Mouse (Mus musculus) intestine, embryonic 15.5 days (tissue): ENCODE measurements around the gene C1qtnf9. TPM values are rescaled to one million over a fixed set of nuclear protein-coding genes. Genes with fewer than 3 reads are reported as not detected.

Source experiments
- ATAC-seq: fragments of 200-750 bp; cut with Nextera tagmentation; 2 replicates; pipeline ENCODE4 v1.8.0; 2017; ENCODE audit warnings: moderate TSS enrichment, moderate library complexity
- H3K27ac ChIP-seq: fragments of 300-500 bp; sonication (generic); 2 replicates; pipeline ENCODE4 v1.5.1; 2015; ENCODE audit warnings: mild to moderate bottlenecking, inconsistent platforms
- H3K27me3 ChIP-seq: fragments of 300-500 bp; sonication (generic); replicated peaks from 2 replicates; pipeline ENCODE4 v1.6.1; 2015; ENCODE audit warnings: inconsistent platforms
- H3K36me3 ChIP-seq: fragments of 300-500 bp; sonication (generic); 2 replicates; pipeline ENCODE4 v1.6.1; 2015; ENCODE audit warnings: inconsistent platforms
- H3K4me1 ChIP-seq: fragments of 300-500 bp; sonication (generic); replicated peaks from 2 replicates; pipeline ENCODE4 v1.6.1; 2015; ENCODE audit warnings: inconsistent platforms
- H3K4me2 ChIP-seq: fragments of 300-500 bp; sonication (generic); replicated peaks from 2 replicates; pipeline ENCODE4 v1.6.1; 2015; ENCODE audit warnings: mild to moderate bottlenecking, inconsistent platforms
- H3K4me3 ChIP-seq: fragments of 300-500 bp; sonication (generic); replicated peaks from 2 replicates; pipeline ENCODE4 v1.5.1; 2015; ENCODE audit warnings: inconsistent platforms
- H3K9ac ChIP-seq: fragments of 300-500 bp; sonication (generic); 2 replicates; pipeline ENCODE4 v1.6.1; 2015; ENCODE audit warnings: inconsistent platforms
- H3K9me3 ChIP-seq: fragments of 300-500 bp; sonication (generic); 2 replicates; pipeline ENCODE4 v1.6.1; 2016; ENCODE audit warnings: inconsistent platforms
- WGBS: fragments of 180-500 bp; shearing (Covaris S2); methylation state at CpG from one replicate; pipeline ENCODE4 v1.1.7; 2015; 5-methylcytosine and 5-hydroxymethylcytosine counted together
- polyA plus RNA-seq: library from polyadenylated mRNA; unstranded; fragments of >200 nt; fragmentation: Nextera tagmentation; extraction: Ambion mirVana; gene quantifications from 2 replicates; pipeline ENCODE4 v1.2.1, GENCODE M21; 2015

Gene C1qtnf9
- polyA plus RNA-seq, 1 experiment from 2014 or later, result 1.3 TPM

DNA sequence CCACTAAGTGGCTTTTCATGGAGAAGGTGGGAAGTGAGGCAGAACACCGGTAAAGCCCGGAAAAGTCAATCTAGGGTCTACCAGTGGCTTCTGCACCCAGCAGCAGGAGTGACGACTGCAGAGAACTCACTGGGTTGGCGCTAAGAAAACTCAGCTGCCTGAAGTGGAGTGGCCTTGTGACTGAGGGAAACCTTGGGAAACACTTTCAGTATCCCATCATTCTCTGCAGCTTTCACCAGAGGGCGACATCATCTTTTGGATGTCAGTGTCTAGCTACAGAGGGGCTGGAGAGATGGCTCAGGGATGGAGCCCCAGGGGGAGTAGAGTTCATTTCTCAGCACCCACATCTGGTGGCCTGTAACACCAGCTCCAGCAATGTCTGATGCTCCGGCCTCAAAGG lies 1.4 kb downstream of the C1qtnf9 start:
- Histone ChIP-seq H3K9ac (no peak overlapping the region), H3K4me2 (no peak overlapping the region), H3K4me1 (no peaks in the 10 kb centered on the region), H3K4me3 (no peak overlapping the region), H3K27ac (no peak overlapping the region), H3K36me3 (no peaks in the 10 kb centered on the region), H3K9me3 (no peaks in the 10 kb centered on the region), H3K27me3 (no peaks in the 10 kb centered on the region)
- WGBS, result 49% methylated on average over 6 of the region's 6 CpGs
- ATAC-seq, result no peak

DNA sequence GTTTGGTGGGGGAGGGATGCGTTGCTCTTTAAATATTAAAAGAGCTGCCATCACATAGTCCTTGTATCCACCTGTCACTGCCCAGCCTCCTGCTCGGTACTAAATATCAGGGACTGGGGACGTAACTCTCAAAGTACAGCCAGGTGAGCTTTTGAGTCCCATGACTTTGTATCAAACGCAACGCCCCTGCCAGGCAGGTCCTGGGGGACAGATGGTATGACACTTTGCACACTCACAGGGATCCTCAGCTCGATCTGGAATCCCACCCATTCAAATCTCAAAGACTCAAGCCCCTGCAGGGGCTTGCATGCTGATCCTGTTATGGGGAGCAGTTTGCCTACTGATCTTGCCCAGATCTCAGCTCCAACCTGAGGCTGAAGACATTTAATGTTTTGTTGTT lies 2.7 kb downstream of the C1qtnf9 start:
- Histone ChIP-seq H3K4me2 (no peak overlapping the region), H3K36me3 (no peaks in the 10 kb centered on the region), H3K4me3 (no peak overlapping the region), H3K4me1 (no peaks in the 10 kb centered on the region), H3K9ac (no peak overlapping the region), H3K9me3 (no peaks in the 10 kb centered on the region), H3K27ac (no peak overlapping the region), H3K27me3 (no peaks in the 10 kb centered on the region)
- WGBS, result 77% methylated on average over 6 of the region's 6 CpGs
- ATAC-seq, result no peak

DNA sequence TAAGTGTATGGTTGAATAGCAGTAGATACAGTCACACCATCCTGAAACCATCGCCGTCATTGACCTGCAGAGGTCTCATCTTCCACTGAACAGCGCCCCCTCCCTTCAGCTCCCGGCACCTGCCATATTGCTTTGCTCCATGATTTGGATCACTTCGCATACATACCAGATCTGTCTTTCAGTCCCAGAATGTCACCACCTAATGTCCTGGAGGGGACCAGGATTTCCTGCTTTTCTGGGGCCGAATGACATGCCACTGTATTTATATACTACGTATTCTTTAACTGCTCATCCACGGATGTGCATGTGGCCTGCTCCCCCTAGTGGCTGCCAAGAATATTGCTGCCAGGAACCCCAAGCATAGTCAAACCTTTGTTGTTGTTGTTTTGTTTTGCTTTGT lies 3.1 kb downstream of the C1qtnf9 start:
- Histone ChIP-seq H3K27me3 (no peaks in the 10 kb centered on the region), H3K4me3 (peak overlapping the region; percentile 25), H3K4me1 (no peaks in the 10 kb centered on the region), H3K36me3 (no peaks in the 10 kb centered on the region), H3K27ac (no peak overlapping the region), H3K9ac (peak overlapping the region; percentile 27; the same call in 1 of the 2 replicates), H3K9me3 (no peaks in the 10 kb centered on the region), H3K4me2 (peak overlapping the region; percentile 59)
- peak; percentile 39; the same call in 1 of the 2 replicates for ATAC-seq
- WGBS, result 2% methylated on average over 8 of the region's 8 CpGs

DNA sequence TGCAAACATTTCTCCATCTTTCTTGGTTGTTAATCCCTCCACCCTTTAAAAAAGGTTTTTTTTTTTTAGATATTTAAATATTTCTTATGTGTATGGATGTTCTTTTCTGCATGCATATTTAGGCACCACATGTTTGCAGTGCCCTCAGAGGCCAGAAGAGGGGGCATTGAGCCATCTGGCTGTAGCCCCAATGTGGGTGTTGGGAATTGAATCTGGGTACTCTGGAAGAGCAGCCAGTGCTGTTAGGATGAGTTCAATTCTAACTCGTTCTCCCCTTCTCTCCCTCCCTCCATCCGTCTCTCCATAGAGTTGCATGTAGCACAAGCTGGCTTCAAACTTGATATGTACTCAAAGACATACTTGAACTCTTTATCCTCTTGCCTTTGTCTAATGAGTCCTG lies 5.5 kb downstream of the C1qtnf9 start:
- no peak overlapping the region for H3K9ac ChIP-seq
- no peaks in the 10 kb centered on the region for H3K4me1 ChIP-seq
- no peak for ATAC-seq
- no peak overlapping the region for H3K4me3 ChIP-seq
- no peaks in the 10 kb centered on the region for H3K36me3 ChIP-seq
- no peaks in the 10 kb centered on the region for H3K27me3 ChIP-seq
- no peak overlapping the region for H3K27ac ChIP-seq
- H3K9me3 ChIP-seq, result no peaks in the 10 kb centered on the region
- WGBS, result 76% methylated on average over 2 of the region's 2 CpGs
- no peak overlapping the region for H3K4me2 ChIP-seq

DNA sequence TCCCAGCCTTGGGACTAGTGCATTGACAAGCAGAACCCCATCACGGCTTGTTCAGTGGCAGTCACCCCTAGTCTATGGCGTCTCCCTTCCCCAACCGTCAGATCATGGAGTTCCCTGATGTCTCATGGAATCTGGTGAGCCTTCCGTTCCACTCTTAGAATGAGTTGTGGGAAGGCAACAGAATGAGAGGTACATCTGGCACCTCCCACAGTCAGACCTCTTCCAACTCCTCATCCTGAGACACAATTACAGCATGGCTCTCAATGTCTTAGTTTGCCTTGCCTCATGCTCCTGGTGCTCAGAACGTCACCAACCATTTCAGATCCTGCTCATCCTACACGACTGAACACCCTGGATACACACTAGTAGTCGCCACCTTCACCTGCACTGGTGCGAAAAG lies 8.6 kb downstream of the C1qtnf9 start:
- H3K4me3 ChIP-seq, result no peak overlapping the region
- no peaks in the 10 kb centered on the region for H3K4me1 ChIP-seq
- 83% methylated on average over 8 of the region's 8 CpGs for WGBS
- H3K4me2 ChIP-seq, result no peak overlapping the region
- no peaks in the 10 kb centered on the region for H3K9me3 ChIP-seq
- no peak for ATAC-seq
- no peak overlapping the region for H3K27ac ChIP-seq
- H3K36me3 ChIP-seq, result no peaks in the 10 kb centered on the region
- no peak overlapping the region for H3K9ac ChIP-seq
- no peaks in the 10 kb centered on the region for H3K27me3 ChIP-seq

DNA sequence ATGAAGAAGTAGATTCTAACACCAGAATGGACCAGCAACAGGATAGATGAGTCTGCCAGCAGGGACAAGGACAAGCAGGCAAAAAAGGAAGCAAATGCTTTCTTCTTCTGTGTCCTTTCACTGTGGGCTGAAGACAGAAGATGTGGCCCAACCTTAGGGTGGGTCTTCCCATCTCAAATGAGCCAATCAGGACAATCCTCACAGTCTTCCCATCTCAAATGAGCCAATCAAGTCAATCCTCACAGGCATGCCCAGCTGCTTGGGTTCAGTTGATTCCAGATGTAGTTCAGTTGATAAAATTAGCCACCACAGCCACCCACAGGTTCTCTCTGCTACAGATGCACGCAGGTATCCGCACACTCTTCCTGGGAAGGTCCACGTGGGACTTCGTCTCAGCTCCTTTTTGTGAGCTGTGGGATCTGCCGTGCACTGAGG lies 9.6 kb downstream of the C1qtnf9 start:
- Histone ChIP-seq H3K9me3 (no peaks in the 10 kb centered on the region), H3K27ac (no peak overlapping the region), H3K4me2 (no peak overlapping the region), H3K9ac (no peak overlapping the region), H3K27me3 (no peaks in the 10 kb centered on the region), H3K4me3 (no peak overlapping the region), H3K36me3 (no peaks in the 10 kb centered on the region), H3K4me1 (no peaks in the 10 kb centered on the region)
- no peak for ATAC-seq
- 88% methylated on average over 5 of the region's 5 CpGs for WGBS

DNA sequence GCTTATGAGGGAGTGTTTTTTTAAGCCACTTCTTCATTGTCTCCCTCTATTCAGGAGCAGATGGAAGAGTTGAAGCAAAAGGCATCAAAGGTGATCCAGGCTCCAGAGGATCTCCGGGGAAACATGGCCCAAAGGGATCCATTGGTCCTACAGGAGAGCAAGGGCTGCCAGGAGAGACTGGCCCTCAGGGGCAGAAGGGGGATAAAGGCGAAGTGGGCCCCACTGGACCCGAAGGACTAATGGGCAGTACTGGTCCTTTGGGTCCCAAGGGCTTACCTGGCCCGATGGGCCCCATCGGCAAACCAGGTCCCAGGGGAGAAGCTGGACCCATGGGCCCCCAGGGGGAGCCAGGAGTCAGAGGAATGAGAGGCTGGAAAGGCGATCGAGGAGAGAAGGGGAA lies 11.3 kb downstream of the C1qtnf9 start:
- Histone ChIP-seq H3K9me3 (no peaks in the 10 kb centered on the region), H3K9ac (no peak overlapping the region), H3K4me2 (no peak overlapping the region), H3K27me3 (no peaks in the 10 kb centered on the region), H3K4me1 (no peaks in the 10 kb centered on the region), H3K4me3 (no peak overlapping the region), H3K27ac (no peak overlapping the region), H3K36me3 (no peaks in the 10 kb centered on the region)
- ATAC-seq, result no peak
- 90% methylated on average over 7 of the region's 7 CpGs for WGBS

DNA sequence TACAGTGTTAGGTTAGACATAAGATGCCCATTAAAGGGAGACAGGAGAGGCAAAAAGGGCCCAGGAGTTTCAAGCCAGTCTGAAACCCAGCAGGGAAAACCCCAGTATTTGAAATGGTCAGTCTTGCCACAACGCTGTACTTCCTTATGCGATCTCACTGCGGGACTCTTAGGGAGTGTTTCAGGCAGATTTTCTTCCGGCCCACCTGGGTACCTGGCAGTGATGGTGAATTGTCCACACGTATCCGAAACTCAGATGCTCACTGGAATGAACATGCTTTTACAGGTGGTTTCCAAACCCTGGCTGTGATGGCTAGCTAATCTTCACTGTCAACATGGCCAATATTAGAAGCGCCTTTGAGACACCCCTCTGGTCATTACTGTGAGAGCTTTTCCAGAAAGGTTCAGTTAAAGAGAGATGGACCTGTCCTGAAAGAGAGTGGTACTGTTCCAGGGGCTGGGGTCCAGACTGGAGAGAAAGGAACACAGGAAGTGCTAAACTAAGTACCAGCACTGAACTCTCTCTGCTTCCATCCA lies 14.3 kb downstream of the C1qtnf9 start:
- 35% methylated on average over 7 of the region's 7 CpGs for WGBS
- Histone ChIP-seq H3K9ac (no peak overlapping the region), H3K4me2 (no peak overlapping the region), H3K27me3 (no peaks in the 10 kb centered on the region), H3K36me3 (no peaks in the 10 kb centered on the region), H3K4me3 (no peak overlapping the region), H3K9me3 (no peaks in the 10 kb centered on the region), H3K27ac (no peak overlapping the region), H3K4me1 (no peaks in the 10 kb centered on the region)
- ATAC-seq, result no peak

DNA sequence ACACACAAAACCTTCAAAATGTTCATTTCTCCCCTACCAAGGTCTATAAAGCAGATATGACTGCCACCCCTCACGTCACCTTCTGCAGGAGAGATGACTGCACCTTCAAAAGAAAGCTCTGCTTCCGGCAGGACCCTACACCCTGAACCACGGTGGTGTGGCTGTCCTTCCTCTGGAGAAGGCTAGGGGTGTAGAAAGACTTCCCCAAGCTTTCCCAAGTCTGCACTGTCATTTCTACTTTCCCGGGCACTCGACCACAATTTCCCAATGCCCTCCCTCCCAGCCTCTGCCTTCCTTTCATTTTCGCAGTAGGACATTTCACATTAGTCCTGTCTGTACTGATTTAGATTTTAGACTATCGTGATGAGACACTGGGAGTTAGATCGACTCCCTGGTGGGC lies 15.3 kb downstream of the C1qtnf9 start:
- no peak for ATAC-seq
- no peaks in the 10 kb centered on the region for H3K36me3 ChIP-seq
- no peak overlapping the region for H3K9ac ChIP-seq
- no peak overlapping the region for H3K4me3 ChIP-seq
- no peak overlapping the region for H3K4me2 ChIP-seq
- no peaks in the 10 kb centered on the region for H3K27me3 ChIP-seq
- H3K27ac ChIP-seq, result no peak overlapping the region
- no peaks in the 10 kb centered on the region for H3K4me1 ChIP-seq
- 47% methylated on average over 8 of the region's 8 CpGs for WGBS
- H3K9me3 ChIP-seq, result no peaks in the 10 kb centered on the region

DNA sequence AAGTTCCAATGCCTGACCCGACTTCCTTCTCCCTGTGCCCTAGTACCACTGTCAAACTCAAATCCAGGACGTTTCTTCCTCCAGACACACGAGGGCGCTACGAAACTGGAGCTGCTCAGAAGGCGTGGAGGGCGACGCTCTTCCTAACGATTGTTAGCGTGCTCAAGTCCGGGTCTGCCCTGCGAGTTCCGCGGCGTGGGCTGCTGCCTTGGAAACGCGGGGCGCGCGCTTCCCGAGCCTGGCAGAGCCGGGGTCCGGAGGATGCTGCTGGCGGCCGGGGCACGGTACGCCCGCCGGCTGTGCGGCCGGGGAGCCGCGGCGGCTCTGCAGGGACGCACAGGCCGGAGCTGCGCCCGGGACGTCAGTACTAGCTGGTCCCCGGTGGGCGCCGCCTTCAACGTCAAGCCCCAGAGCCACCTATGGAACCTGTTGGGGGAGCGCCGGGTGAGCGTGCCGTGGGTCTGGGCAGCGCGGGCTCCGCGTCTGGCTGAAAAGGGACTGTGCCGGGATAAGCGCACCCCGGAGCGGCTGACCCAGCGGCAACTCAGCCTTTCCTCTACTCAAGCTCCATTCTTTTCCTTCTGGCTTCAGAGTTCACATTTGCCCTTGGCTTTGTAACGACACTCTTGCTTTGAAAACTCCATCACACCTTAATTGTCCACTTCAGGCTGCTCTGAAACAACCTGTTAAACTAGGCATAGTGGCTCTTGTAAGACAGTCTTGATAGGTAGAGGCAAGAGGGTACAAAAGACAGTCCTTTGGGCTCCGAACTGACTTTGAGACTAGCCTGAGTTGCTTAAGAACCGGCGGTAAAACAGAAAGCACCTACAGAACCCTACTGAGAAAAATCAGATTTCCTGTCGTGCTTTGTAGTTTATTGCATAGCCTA lies 16.7 kb downstream of the C1qtnf9 start, which contains the start of gene Mipep:
Gene Mipep (plus strand): TSS at position 147 of the 889 bp plus-strand sequence.
- H3K36me3 ChIP-seq, result no peaks in the 10 kb centered on the region
- no peaks in the 10 kb centered on the region for H3K4me1 ChIP-seq
- 0 out of 2 replicates have a peak within 1 kb of the TSS, but pooled peaks have one; percentile 32 for H3K27ac ChIP-seq
- WGBS, result under 1% methylated on average over 61 of the region's 61 CpGs
- H3K4me2 ChIP-seq, result peak within 1 kb of the TSS; percentile 77
- ATAC-seq, result peak; percentile 96
- H3K27me3 ChIP-seq, result no peaks in the 10 kb centered on the region
- peak within 1 kb of the TSS; percentile 90 for H3K4me3 ChIP-seq
- peak within 1 kb of the TSS; percentile 76 for H3K9ac ChIP-seq
- H3K9me3 ChIP-seq, result no peaks in the 10 kb centered on the region

DNA sequence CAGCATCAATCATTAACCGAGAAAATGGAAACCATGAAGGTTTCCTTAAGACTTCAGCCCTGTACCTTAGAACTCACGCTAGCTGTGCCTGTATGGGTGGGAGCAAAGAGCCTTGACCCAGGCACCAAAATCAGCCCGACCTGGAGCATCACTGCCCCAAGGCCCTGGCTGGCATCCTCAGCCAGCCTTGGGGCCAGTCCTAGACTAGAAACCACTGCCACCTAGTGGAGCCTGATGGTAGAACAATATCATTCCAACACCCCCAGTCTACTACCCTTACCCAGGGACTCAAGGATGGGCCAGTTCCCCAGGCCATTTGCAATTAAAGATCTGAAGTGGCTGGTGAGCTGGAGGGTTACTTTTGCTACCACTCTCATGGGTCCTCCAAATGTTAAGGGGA lies 22.2 kb downstream of the C1qtnf9 start:
- Histone ChIP-seq H3K9ac (no peak overlapping the region), H3K27me3 (no peaks in the 10 kb centered on the region), H3K4me2 (no peak overlapping the region), H3K27ac (no peak overlapping the region), H3K36me3 (peaks cover 4% of the 10 kb centered on the region; the same call in 1 of the 2 replicates), H3K4me3 (no peak overlapping the region), H3K4me1 (no peaks in the 10 kb centered on the region), H3K9me3 (no peaks in the 10 kb centered on the region)
- ATAC-seq, result peak; percentile 39; the same call in 1 of the 2 replicates
- 42% methylated on average over 3 of the region's 3 CpGs for WGBS

DNA sequence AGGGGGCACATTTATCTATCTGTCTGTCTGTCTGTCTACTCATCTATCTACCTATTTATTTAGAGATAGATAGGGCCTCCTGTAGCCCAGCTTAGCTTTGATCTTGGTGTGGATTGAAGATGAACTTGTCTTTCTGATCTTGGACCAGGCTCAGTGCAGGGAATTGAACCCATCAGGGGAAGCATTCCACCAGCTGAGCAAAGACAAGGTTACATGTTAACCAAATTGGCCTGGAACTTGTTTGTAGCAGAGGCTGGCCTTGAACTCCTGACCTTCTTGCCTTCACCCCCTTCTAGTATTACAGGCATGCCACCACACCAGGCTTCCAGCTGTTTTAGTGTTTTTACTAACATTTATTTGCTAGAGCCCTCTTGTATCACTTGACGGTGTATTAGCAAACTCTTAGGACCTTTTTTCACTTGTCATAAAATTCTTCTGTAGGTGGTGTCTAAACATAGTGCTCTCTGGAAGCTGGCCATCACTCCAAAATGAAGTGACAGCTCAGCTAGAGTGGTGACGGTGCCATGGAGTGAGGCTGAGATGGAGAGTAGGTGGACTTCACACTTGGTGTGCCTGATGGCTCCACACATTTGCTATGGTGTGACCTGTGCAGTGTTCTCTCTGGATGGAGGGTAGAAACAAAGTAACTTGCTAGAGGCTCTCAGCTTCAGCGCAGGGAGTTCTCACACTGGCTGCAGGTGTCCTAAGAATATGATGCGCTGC lies 28.8 kb downstream of the C1qtnf9 start:
- Histone ChIP-seq H3K27me3 (no peaks in the 10 kb centered on the region), H3K4me1 (no peaks in the 10 kb centered on the region), H3K27ac (no peak overlapping the region), H3K36me3 (peaks cover 13% of the 10 kb centered on the region; the same call in 1 of the 2 replicates), H3K4me2 (no peak overlapping the region), H3K4me3 (no peak overlapping the region), H3K9ac (no peak overlapping the region), H3K9me3 (no peaks in the 10 kb centered on the region)
- no peak for ATAC-seq
- WGBS, result 76% methylated on average over 4 of the region's 4 CpGs
